Mouse (Mus musculus) adrenal gland, adult 2 months (tissue): ENCODE measurements around the gene Ermap. TPM values are rescaled to one million over a fixed set of nuclear protein-coding genes. Genes with fewer than 3 reads are reported as not detected.

Experiments used
- DNase-seq: peaks from one replicate; pipeline ENCODE4 v3.0.0; 2021
- microRNA-seq, 2 experiments: library from miRNA; unstranded; fragments of <30 nt; microRNA quantifications; one replicate each; pipeline ENCODE4 v1.2.0; 2021
- polyA plus RNA-seq: library from polyadenylated mRNA; depleted of rRNA; stranded (reverse); fragments of >200 nt; gene quantifications from 2 replicates; pipeline ENCODE4 v1.2.3, GENCODE M21; 2012; rRNA removed
- total RNA-seq, 2 experiments: library from RNA; stranded (reverse); gene quantifications; 2 replicates each; pipeline ENCODE4 v1.2.3; 2021

Gene Ermap
- total and polyA plus RNA-seq, 3 experiments, result 0.07 to 0.32 (median 0.25) TPM

DNA sequence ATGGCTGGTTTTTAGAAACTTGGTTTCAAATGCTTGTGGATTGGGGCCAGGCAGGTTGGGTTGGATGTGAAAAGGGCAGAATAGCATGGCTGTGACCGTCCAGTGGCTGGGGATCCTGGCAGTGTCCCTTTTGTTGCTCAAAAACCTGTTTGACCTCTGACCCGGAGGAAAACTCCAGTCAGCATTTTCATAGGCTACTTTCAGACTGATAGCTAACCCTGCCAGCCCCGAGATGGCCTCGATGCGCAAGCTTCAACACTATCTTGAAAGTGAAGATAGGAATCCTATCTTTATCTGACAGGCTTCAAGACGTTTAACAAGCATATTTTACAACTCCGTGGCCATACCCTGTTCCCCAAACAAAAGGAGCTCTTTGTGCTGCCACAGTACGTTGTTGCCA is 52.5 kb downstream of the Ermap start:
- DNase-seq, result no peak

DNA sequence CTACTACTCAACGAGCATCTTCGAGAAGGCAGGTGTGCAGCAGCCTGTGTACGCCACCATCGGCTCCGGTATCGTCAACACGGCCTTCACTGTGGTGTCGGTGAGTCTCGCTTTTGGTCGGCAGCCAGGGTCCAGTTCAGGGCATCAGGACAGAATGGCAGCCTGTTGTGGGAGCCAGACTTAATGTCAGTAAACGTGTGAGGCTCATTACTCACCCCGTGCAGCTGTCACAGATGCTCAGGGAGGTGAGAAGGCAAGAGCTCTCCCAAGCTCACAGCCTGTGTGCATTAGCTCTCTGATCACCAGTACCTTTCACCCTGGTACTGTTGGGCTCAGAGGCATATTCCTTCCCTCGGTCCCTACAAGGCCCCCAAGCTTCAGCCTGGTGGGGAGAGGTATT is 56.0 kb downstream of the Ermap start:
- no peak for DNase-seq

DNA sequence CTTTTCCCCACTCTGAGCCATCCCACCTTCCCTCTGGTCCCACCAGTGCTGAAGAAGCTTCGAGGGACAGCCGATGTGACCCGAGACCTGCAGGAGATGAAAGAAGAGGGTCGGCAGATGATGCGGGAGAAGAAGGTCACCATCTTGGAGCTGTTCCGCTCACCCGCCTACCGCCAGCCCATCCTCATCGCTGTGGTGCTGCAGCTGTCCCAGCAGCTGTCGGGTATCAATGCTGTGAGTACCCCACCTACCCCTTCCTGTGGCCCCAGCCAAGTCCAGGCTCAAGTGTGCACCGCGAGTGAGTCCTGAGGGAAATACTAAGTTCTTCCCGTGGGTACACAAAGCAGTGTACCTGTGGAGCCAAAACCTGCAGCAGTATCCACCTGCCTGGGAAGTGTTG is 56.5 kb downstream of the Ermap start:
- DNase-seq, result no peak

- DNase-seq, result no peak
These were observed 58.5 kb downstream of the Ermap start for GRCm38 (mm10) chr4:119131189-119131910.

- DNase-seq, result no peak
These were observed 60.7 kb downstream of the Ermap start for GRCm38 (mm10) chr4:119129096-119129495.

DNA sequence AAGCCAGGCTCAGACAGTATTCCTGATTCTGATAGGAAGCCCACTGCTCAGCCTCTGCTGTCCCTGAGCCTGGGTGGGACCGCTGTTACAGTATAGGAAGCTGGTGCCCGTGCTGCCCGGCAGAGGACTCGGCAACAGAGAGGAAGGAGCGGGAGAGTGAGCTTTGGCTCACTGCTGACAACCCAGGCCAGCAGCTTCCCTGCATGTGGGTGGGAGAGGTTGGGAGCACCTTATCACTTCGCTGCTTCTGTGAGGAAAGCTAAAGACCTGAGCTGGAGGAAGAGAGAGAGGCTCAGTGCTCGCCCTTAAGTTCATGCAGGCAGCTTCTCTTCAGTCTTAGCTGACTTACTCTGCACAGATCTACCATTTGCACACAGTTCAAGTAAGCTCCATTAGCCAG is 61.3 kb downstream of the Ermap start:
- DNase-seq, result no peak

- DNase-seq, result no peak
These were observed 62.6 kb downstream of the Ermap start for GRCm38 (mm10) chr4:119127229-119127628.

DNA sequence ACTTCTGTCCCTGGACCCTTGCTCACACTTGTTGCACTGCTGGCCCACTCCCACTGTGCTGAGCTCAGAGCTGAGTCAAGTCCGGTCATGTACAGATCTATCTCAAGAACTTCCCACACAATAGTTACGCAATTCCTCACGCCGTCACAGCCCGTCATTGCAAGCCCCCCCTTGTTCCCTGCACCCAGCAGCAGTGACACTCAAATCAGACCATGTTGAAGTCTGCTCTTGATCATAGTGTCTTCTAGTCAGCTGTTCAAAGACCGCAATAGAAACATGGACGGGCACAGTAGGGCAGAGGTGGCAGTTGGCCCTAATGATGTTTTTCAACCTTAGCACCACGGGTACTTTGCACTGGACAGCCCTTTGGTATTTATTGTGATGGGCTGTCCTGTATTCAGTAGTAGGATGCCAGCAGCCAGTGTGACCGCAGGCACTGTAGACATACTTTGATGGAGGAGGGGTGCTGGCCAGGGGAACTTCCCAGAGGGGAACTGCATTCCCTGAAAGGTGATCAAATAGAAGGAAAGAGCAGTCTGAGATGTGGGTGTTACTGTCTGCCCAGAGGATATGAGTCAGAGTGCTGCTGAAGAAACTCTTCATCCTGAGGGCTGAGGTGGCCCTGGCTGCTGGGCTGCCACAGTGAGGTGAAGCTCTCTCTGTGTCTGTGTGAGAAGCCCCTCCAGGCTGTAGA is 64.1 kb downstream of the Ermap start:
- peak; percentile 26 for DNase-seq

Small RNAs within 50 kb of the gene (microRNA-seq; reads per million reads assigned to microRNA genes)
- 0 reads per million in 2 experiments for gene Mir1957a

Other genes starting within 250 kb of the Ermap start
- gene Lao1, start 228.4 kb downstream of the Ermap start, total RNA-seq, result under 1 TPM in 1 of 2 experiments, not detected in 1; 0.12 TPM
- gene Lao1, start 228.4 kb downstream of the Ermap start, polyA plus RNA-seq, result not detected in 2 replicates
- 10 to 100 TPM; 21.9 to 22.0 TPM for gene Slc2a1, start 81.3 kb downstream of the Ermap start, total RNA-seq
- gene Slc2a1, start 81.3 kb downstream of the Ermap start, polyA plus RNA-seq, result 35.8 and 39.4 TPM in 2 replicates
- 10 to 100 TPM; 12.0 to 16.1 TPM for gene Zfp691, start 15.8 kb downstream of the Ermap start, total RNA-seq
- gene Zfp691, start 15.8 kb downstream of the Ermap start, polyA plus RNA-seq, result 15.7 and 16.5 TPM in 2 replicates
- gene Svbp, start 5.3 kb upstream of the Ermap start, total RNA-seq, result 10 to 100 TPM; 16.8 to 19.8 TPM
- 21.5 and 27.7 TPM in 2 replicates for gene Svbp, start 5.3 kb upstream of the Ermap start, polyA plus RNA-seq
- not detected for gene Tmem269, start 28.2 kb upstream of the Ermap start, total RNA-seq
- gene Tmem269, start 28.2 kb upstream of the Ermap start, polyA plus RNA-seq, result 0.18 and 0.31 TPM in 2 replicates
- 10 to 100 TPM; 22.4 to 26.4 TPM for gene AU022252, start 42.7 kb upstream of the Ermap start, total RNA-seq
- gene AU022252, start 42.7 kb upstream of the Ermap start, polyA plus RNA-seq, result 4.6 and 6.0 TPM in 2 replicates
- 10 to 100 TPM; 23.2 to 27.5 TPM for gene P3h1, start 42.9 kb upstream of the Ermap start, total RNA-seq
- gene P3h1, start 42.9 kb upstream of the Ermap start, polyA plus RNA-seq, result 53.2 and 76.6 TPM in 2 replicates
- gene Cldn19, start 65.4 kb upstream of the Ermap start, total RNA-seq, result under 1 TPM in 1 of 2 experiments, not detected in 1; 0.24 TPM
- 0.06 and 0.35 TPM in 2 replicates for gene Cldn19, start 65.4 kb upstream of the Ermap start, polyA plus RNA-seq
- 100 to 1,000 TPM; 692 to 835 TPM for gene Ybx1, start 104.6 kb upstream of the Ermap start, total RNA-seq
- gene Ybx1, start 104.6 kb upstream of the Ermap start, polyA plus RNA-seq, result 323 and 336 TPM in 2 replicates
- 10 to 100 TPM; 15.9 to 23.7 TPM for gene Ppih, start 130.5 kb upstream of the Ermap start, total RNA-seq
- 1.8 and 1.9 TPM in 2 replicates for gene Ppih, start 130.5 kb upstream of the Ermap start, polyA plus RNA-seq
- 10 to 100 TPM in 1 of 2 experiments, 1 to 10 TPM in 1; 7.2 to 23.9 TPM for gene Ccdc30, start 225.5 kb upstream of the Ermap start, total RNA-seq
- 2.5 and 3.2 TPM in 2 replicates for gene Ccdc30, start 225.5 kb upstream of the Ermap start, polyA plus RNA-seq
- 10 to 100 TPM; 28.9 to 55.6 TPM for gene Ppcs, start 232.4 kb upstream of the Ermap start, total RNA-seq
- gene Ppcs, start 232.4 kb upstream of the Ermap start, polyA plus RNA-seq, result 60.9 and 75.8 TPM in 2 replicates
- gene Zmynd12, start 232.8 kb upstream of the Ermap start, total RNA-seq, result 1 to 10 TPM; 3.0 to 3.3 TPM
- gene Zmynd12, start 232.8 kb upstream of the Ermap start, polyA plus RNA-seq, result 5.5 and 7.9 TPM in 2 replicates